Mouse (Mus musculus): ENCODE measurements around the gene Sdf2. TPM values are rescaled to one million over a fixed set of nuclear protein-coding genes. Genes with fewer than 3 reads are reported as not detected.
"Not testable (repeated sequence)": the region's sequence is repeated elsewhere in the genome, so short reads cannot be mapped to it uniquely, and the experiment has no call there.

Sdf2 gene
- polyA plus RNA-seq, 1 experiment from 2014 or later = 47.5 TPM

- Histone ChIP-seq H3K4me3 (peak overlapping the region; percentile 87), H3K9ac (peak overlapping the region; percentile 67), H3K36me3 (peaks cover 40% of the 10 kb centered on the region), H3K4me2 (peak overlapping the region; percentile 83), H3K27ac (ENCODE audit: poor library complexity, severe bottlenecking) (no peak overlapping the region; the same call in 1 of the 2 replicates), H3K9me3 (replicated peaks) (no peaks in the 10 kb centered on the region), H3K27me3 (replicated peaks) (peaks cover 4% of the 10 kb centered on the region), H3K4me1 (replicated peaks) (peaks cover 9% of the 10 kb centered on the region)
- ATAC-seq (ENCODE audit: insufficient number of reproducible peaks, low FRiP score) = no peak
- WGBS = 2% methylated on average over 8 of the region's 8 CpGs
These were observed 17.0 kb downstream of the Sdf2 start for GRCm38 (mm10) chr11:78262550-78262949.

- H3K27ac ChIP-seq (ENCODE audit: poor library complexity, severe bottlenecking) = no peak overlapping the region
- H3K27me3 ChIP-seq (replicated peaks) = no peaks in the 10 kb centered on the region
- WGBS = 85% methylated on average over 6 of the region's 6 CpGs
- ATAC-seq (ENCODE audit: insufficient number of reproducible peaks, low FRiP score) = no peak
- H3K36me3 ChIP-seq = peaks cover 67% of the 10 kb centered on the region
- no peaks in the 10 kb centered on the region for H3K9me3 ChIP-seq (replicated peaks)
- no peak overlapping the region for H3K4me3 ChIP-seq
- H3K4me1 ChIP-seq (replicated peaks) = peaks cover 9% of the 10 kb centered on the region
- H3K9ac ChIP-seq = no peak overlapping the region
- no peak overlapping the region for H3K4me2 ChIP-seq
These were observed 20.0 kb downstream of the Sdf2 start for GRCm38 (mm10) chr11:78265571-78265970.

GRCm38 (mm10) chr11:78271986-78272385 lies 26.4 kb downstream of the Sdf2 start:
- no peak overlapping the region for H3K27ac ChIP-seq (ENCODE audit: poor library complexity, severe bottlenecking)
- WGBS = 91% methylated on average over 13 of the region's 13 CpGs
- no peaks in the 10 kb centered on the region for H3K9me3 ChIP-seq (replicated peaks)
- H3K4me3 ChIP-seq = no peak overlapping the region
- no peak overlapping the region for H3K4me2 ChIP-seq
- H3K4me1 ChIP-seq (replicated peaks) = no peaks in the 10 kb centered on the region
- peaks cover 90% of the 10 kb centered on the region for H3K36me3 ChIP-seq
- ATAC-seq (ENCODE audit: insufficient number of reproducible peaks, low FRiP score) = no peak
- no peak overlapping the region for H3K9ac ChIP-seq
- no peaks in the 10 kb centered on the region for H3K27me3 ChIP-seq (replicated peaks)

GRCm38 (mm10) chr11:78275596-78275995 lies 30.1 kb downstream of the Sdf2 start:
- no peaks in the 10 kb centered on the region for H3K4me1 ChIP-seq (replicated peaks)
- ATAC-seq (ENCODE audit: insufficient number of reproducible peaks, low FRiP score) = no peak
- WGBS = 98% methylated on average over 1 of the region's 1 CpGs
- no peaks in the 10 kb centered on the region for H3K9me3 ChIP-seq (replicated peaks)
- H3K27ac ChIP-seq (ENCODE audit: poor library complexity, severe bottlenecking) = no peak overlapping the region
- H3K27me3 ChIP-seq (replicated peaks) = no peaks in the 10 kb centered on the region
- no peak overlapping the region for H3K4me2 ChIP-seq
- no peak overlapping the region for H3K4me3 ChIP-seq
- no peak overlapping the region for H3K9ac ChIP-seq
- H3K36me3 ChIP-seq = peaks cover 93% of the 10 kb centered on the region

- ATAC-seq (ENCODE audit: insufficient number of reproducible peaks, low FRiP score); H3K27ac ChIP-seq (ENCODE audit: poor library complexity, severe bottlenecking); H3K9ac ChIP-seq; H3K27me3 ChIP-seq (replicated peaks); H3K4me3 ChIP-seq; H3K9me3 ChIP-seq (replicated peaks); H3K4me2 ChIP-seq; H3K4me1 ChIP-seq (replicated peaks): not testable (repeated sequence)
- H3K36me3 ChIP-seq = peaks cover 95% of the 10 kb centered on the region
- WGBS = 94% methylated on average over 4 of the region's 4 CpGs
These were observed 30.6 kb downstream of the Sdf2 start for GRCm38 (mm10) chr11:78276169-78276568.

GRCm38 (mm10) chr11:78278853-78279252 lies 33.3 kb downstream of the Sdf2 start:
- no peak overlapping the region for H3K4me2 ChIP-seq
- no peak for ATAC-seq (ENCODE audit: insufficient number of reproducible peaks, low FRiP score)
- H3K9ac ChIP-seq = no peak overlapping the region
- 78% methylated on average over 7 of the region's 7 CpGs for WGBS
- H3K27me3 ChIP-seq (replicated peaks) = no peaks in the 10 kb centered on the region
- no peaks in the 10 kb centered on the region for H3K4me1 ChIP-seq (replicated peaks)
- H3K4me3 ChIP-seq = no peak overlapping the region
- no peaks in the 10 kb centered on the region for H3K9me3 ChIP-seq (replicated peaks)
- peaks cover 95% of the 10 kb centered on the region for H3K36me3 ChIP-seq
- H3K27ac ChIP-seq (ENCODE audit: poor library complexity, severe bottlenecking) = no peak overlapping the region

- H3K27me3 ChIP-seq (replicated peaks) = no peaks in the 10 kb centered on the region
- no peaks in the 10 kb centered on the region for H3K9me3 ChIP-seq (replicated peaks)
- H3K4me3 ChIP-seq = no peak overlapping the region
- H3K4me1 ChIP-seq (replicated peaks) = no peaks in the 10 kb centered on the region
- 86% methylated on average over 4 of the region's 4 CpGs for WGBS
- no peak overlapping the region for H3K27ac ChIP-seq (ENCODE audit: poor library complexity, severe bottlenecking)
- no peak overlapping the region for H3K9ac ChIP-seq
- H3K4me2 ChIP-seq = no peak overlapping the region
- ATAC-seq (ENCODE audit: insufficient number of reproducible peaks, low FRiP score) = no peak
- H3K36me3 ChIP-seq = peaks cover 95% of the 10 kb centered on the region
These were observed 34.0 kb downstream of the Sdf2 start for GRCm38 (mm10) chr11:78279586-78279985.

GRCm38 (mm10) chr11:78289146-78289763 lies 43.7 kb downstream of the Sdf2 start:
- H3K4me3 ChIP-seq = no peak overlapping the region
- WGBS = 92% methylated on average over 7 of the region's 7 CpGs
- H3K4me2 ChIP-seq = no peak overlapping the region
- no peak overlapping the region for H3K9ac ChIP-seq
- no peaks in the 10 kb centered on the region for H3K9me3 ChIP-seq (replicated peaks)
- no peak overlapping the region for H3K27ac ChIP-seq (ENCODE audit: poor library complexity, severe bottlenecking)
- H3K27me3 ChIP-seq (replicated peaks) = no peaks in the 10 kb centered on the region
- H3K4me1 ChIP-seq (replicated peaks) = no peaks in the 10 kb centered on the region
- H3K36me3 ChIP-seq = peaks cover 86% of the 10 kb centered on the region
- no peak for ATAC-seq (ENCODE audit: insufficient number of reproducible peaks, low FRiP score)

- H3K4me2 ChIP-seq = no peak within 1 kb of the TSS
- no peaks in the 10 kb centered on the region for H3K4me1 ChIP-seq (replicated peaks)
- H3K4me3 ChIP-seq = no peak within 1 kb of the TSS
- no peaks in the 10 kb centered on the region for H3K27me3 ChIP-seq (replicated peaks)
- no peak within 1 kb of the TSS for H3K9ac ChIP-seq
- H3K27ac ChIP-seq (ENCODE audit: poor library complexity, severe bottlenecking) = no peak within 1 kb of the TSS
- ATAC-seq (ENCODE audit: insufficient number of reproducible peaks, low FRiP score) = no peak
- no peaks in the 10 kb centered on the region for H3K9me3 ChIP-seq (replicated peaks)
- 88% methylated on average over 4 of the region's 4 CpGs for WGBS
- peaks cover 77% of the 10 kb centered on the region for H3K36me3 ChIP-seq
These were observed 45.1 kb downstream of the Sdf2 start, which contains the start of gene BC030499 for GRCm38 (mm10) chr11:78290654-78291053. Gene BC030499, plus strand, starts transcription at chr11:78290841.

- Histone ChIP-seq H3K36me3 (peaks cover 45% of the 10 kb centered on the region), H3K4me3 (no peak overlapping the region), H3K27me3 (replicated peaks) (no peaks in the 10 kb centered on the region), H3K9me3 (replicated peaks) (no peaks in the 10 kb centered on the region), H3K27ac (ENCODE audit: poor library complexity, severe bottlenecking) (no peak overlapping the region), H3K9ac (no peak overlapping the region), H3K4me2 (no peak overlapping the region), H3K4me1 (replicated peaks) (no peaks in the 10 kb centered on the region)
- no peak for ATAC-seq (ENCODE audit: insufficient number of reproducible peaks, low FRiP score)
- 94% methylated on average over 6 of the region's 6 CpGs for WGBS
These were observed 49.0 kb downstream of the Sdf2 start for GRCm38 (mm10) chr11:78294585-78294984.

- peaks cover 2% of the 10 kb centered on the region; the same call in 1 of the 2 replicates for H3K4me1 ChIP-seq (replicated peaks)
- 66% methylated on average over 7 of the region's 7 CpGs for WGBS
These were observed 55.4 kb downstream of the Sdf2 start for GRCm38 (mm10) chr11:78300917-78301316.

More at GRCm38 (mm10) chr11:78300917-78301316, 55.4 kb downstream of the Sdf2 start:
- 0 out of 2 replicates have a peak, but pooled peaks have one; percentile 9 for ATAC-seq (ENCODE audit: insufficient number of reproducible peaks, low FRiP score)
- peaks cover 32% of the 10 kb centered on the region for H3K36me3 ChIP-seq
- H3K4me3 ChIP-seq = peak overlapping the region; percentile 91
- H3K9ac ChIP-seq = peak overlapping the region; percentile 91
- 0 out of 2 replicates have a peak overlapping the region, but pooled peaks have one; percentile 22 for H3K27ac ChIP-seq (ENCODE audit: poor library complexity, severe bottlenecking)
- H3K27me3 ChIP-seq (replicated peaks) = no peaks in the 10 kb centered on the region
- peak overlapping the region; percentile 92 for H3K4me2 ChIP-seq
- no peaks in the 10 kb centered on the region for H3K9me3 ChIP-seq (replicated peaks)
